Mouse (Mus musculus): ENCODE measurements around the gene Nxf1. TPM values are rescaled to one million over a fixed set of nuclear protein-coding genes. Genes with fewer than 3 reads are reported as not detected.

Gene Nxf1
- total and polyA plus RNA-seq, 3 experiments = 122 to 296 (median 231) TPM

DNA sequence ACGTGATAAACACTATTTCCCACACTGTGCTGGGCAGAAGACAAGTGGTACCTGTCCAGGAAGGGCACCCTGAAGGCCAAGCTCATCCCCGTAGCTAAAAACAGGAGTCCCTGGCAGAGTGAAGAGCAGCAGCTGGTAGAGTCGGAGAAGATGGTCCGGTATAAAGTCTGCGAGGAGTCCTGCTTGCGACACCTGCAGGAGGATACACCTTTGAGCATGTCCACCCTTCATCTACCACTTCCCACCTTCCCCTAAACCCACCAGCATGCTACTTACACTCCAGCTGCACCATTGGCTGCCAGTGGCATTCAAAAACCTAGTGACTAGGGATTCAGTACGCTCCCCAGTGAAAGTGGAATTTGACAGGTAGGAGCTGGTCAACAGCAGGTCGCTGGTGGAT lies 47.9 kb upstream of the Nxf1 start:
- Histone ChIP-seq H3K36me3 (ENCODE audit: control insufficient read depth in 1 of 2, insufficient read depth in 2 of 2, low read length in 2 of 2) (peaks cover 19 to 21% of the 10 kb centered on the region in 2 experiments), H3K9ac (ENCODE audit: control insufficient read depth, low read depth, low read length, poor library complexity, severe bottlenecking) (no peak overlapping the region), H3K79me2 (ENCODE audit: control insufficient read depth, insufficient read depth, low read length, poor library complexity) (peaks cover 34% of the 10 kb centered on the region), H3K27ac (ENCODE audit: control insufficient read depth, low read depth, low read length) (no peak overlapping the region), H3K9me3 (replicated peaks; ENCODE audit: insufficient read depth, low read length) (no peaks in the 10 kb centered on the region), H3K27me3 (ENCODE audit: control insufficient read depth in 1 of 2, insufficient read depth in 2 of 2, low read length in 2 of 2) (no peaks in the 10 kb centered on the region), H3K4me3 (ENCODE audit: control insufficient read depth in 1 of 2, insufficient read depth in 1 of 2, low read depth in 2 of 2, low read length in 2 of 2) (no peak overlapping the region), H3K4me1 (ENCODE audit: control insufficient read depth in 1 of 2, insufficient read depth in 2 of 2, low read length in 2 of 2) (peaks cover 2 to 10% of the 10 kb centered on the region in 2 experiments; a peak in 3 of 4 replicates)
- DNase-seq (ENCODE audit: low read depth, low spot score) = no peak
- TF ChIP-seq JUND (IDR thresholded peaks at IDR 0.05; ENCODE audit: low read depth, low read length) (no peak), ELF1 (IDR thresholded peaks at IDR 0.05; ENCODE audit: low read depth, low read length) (no peak), MAX (IDR thresholded peaks at IDR 0.05; ENCODE audit: low read length) (no peak), KAT2A (conservative IDR thresholded peaks at IDR 0.05; ENCODE audit: low read depth, low read length) (no peak), CTCF (IDR thresholded peaks at IDR 0.05 in 2 of 3, conservative IDR thresholded peaks at IDR 0.05 in 1 of 3; ENCODE audit: control insufficient read depth in 1 of 3, insufficient read depth in 1 of 3, low read depth in 2 of 3, low read length in 3 of 3, poor library complexity in 1 of 3, severe bottlenecking in 1 of 3) (no peak), USF2 (IDR thresholded peaks at IDR 0.05; ENCODE audit: borderline replicate concordance in 1 of 2, insufficient read depth in 1 of 2, low read depth in 1 of 2, low read length in 2 of 2) (no peak), ETS1 (IDR thresholded peaks at IDR 0.05; ENCODE audit: low read depth, low read length) (no peak), ZC3H11A (IDR thresholded peaks at IDR 0.05; ENCODE audit: low read depth, low read length) (no peak), CHD1 (IDR thresholded peaks at IDR 0.05; ENCODE audit: low read depth, low read length) (no peak), TAL1 (IDR thresholded peaks at IDR 0.05; ENCODE audit: low read length) (no peak), NELFE (IDR thresholded peaks at IDR 0.05; ENCODE audit: low read depth, low read length) (no peak), TBP (IDR thresholded peaks at IDR 0.05; ENCODE audit: low read depth, low read length) (no peak), E2F4 (IDR thresholded peaks at IDR 0.05; ENCODE audit: borderline replicate concordance, low read depth, low read length) (no peak), MYB (IDR thresholded peaks at IDR 0.05; ENCODE audit: low read depth, low read length) (no peak), MXI1 (IDR thresholded peaks at IDR 0.05; ENCODE audit: low read depth, low read length) (no peak), POLR2A (IDR thresholded peaks at IDR 0.05; ENCODE audit: control insufficient read depth in 1 of 2, insufficient read depth in 1 of 2, low read depth in 1 of 2, low read length in 2 of 2, poor library complexity in 1 of 2) (no peak), USF1 (IDR thresholded peaks at IDR 0.05; ENCODE audit: low read depth, low read length) (no peak), POLR2AphosphoS2 (IDR thresholded peaks at IDR 0.05; ENCODE audit: low read length) (no peak), ZKSCAN1 (IDR thresholded peaks at IDR 0.05; ENCODE audit: low read depth, low read length) (no peak)

DNA sequence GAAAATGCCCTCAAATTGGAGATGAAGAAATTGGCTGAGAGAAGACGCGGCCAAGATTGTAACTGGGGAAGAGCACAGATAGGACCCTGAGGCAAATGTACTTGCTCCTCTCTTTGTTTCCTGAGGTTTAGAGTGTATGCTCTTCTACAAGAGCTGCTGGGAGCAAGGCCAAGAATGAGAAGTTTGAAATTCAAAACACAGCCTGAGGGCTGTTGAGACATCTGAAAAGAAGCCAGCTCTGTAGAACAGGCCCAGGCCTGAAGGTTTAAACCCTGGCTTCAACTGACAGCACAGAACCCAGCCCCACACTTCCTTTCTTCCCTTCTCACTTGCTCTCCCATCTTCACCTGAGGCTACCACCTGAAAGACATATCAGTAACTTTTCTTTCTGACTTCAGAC lies 46.8 kb upstream of the Nxf1 start:
- TF ChIP-seq MXI1 (IDR thresholded peaks at IDR 0.05; ENCODE audit: low read depth, low read length) (no peak), JUND (IDR thresholded peaks at IDR 0.05; ENCODE audit: low read depth, low read length) (no peak), UBTF (IDR thresholded peaks at IDR 0.05; ENCODE audit: borderline replicate concordance, insufficient read depth, low read depth, low read length) (no peak), ZC3H11A (IDR thresholded peaks at IDR 0.05; ENCODE audit: low read depth, low read length) (no peak), ZNF384 (IDR thresholded peaks at IDR 0.05; ENCODE audit: low read depth, low read length) (no peak), NELFE (IDR thresholded peaks at IDR 0.05; ENCODE audit: low read depth, low read length) (no peak), MAZ (IDR thresholded peaks at IDR 0.05; ENCODE audit: low read depth, low read length) (no peak)
- DNase-seq (ENCODE audit: low read depth, low spot score) = no peak
- H3K9ac ChIP-seq (ENCODE audit: control insufficient read depth, low read depth, low read length, poor library complexity, severe bottlenecking) = no peak overlapping the region
- peaks cover 5 to 14% of the 10 kb centered on the region in 2 experiments; a peak in 3 of 4 replicates for H3K4me1 ChIP-seq (ENCODE audit: control insufficient read depth in 1 of 2, insufficient read depth in 2 of 2, low read length in 2 of 2)
- H3K27me3 ChIP-seq (ENCODE audit: control insufficient read depth in 1 of 2, insufficient read depth in 2 of 2, low read length in 2 of 2) = no peaks in the 10 kb centered on the region
- peaks cover 34% of the 10 kb centered on the region for H3K79me2 ChIP-seq (ENCODE audit: control insufficient read depth, insufficient read depth, low read length, poor library complexity)
- no peak overlapping the region for H3K4me3 ChIP-seq (ENCODE audit: control insufficient read depth in 1 of 2, insufficient read depth in 1 of 2, low read depth in 2 of 2, low read length in 2 of 2)
- H3K36me3 ChIP-seq (ENCODE audit: control insufficient read depth in 1 of 2, insufficient read depth in 2 of 2, low read length in 2 of 2) = peaks cover 19 to 26% of the 10 kb centered on the region in 2 experiments
- no peak overlapping the region for H3K27ac ChIP-seq (ENCODE audit: control insufficient read depth, low read depth, low read length)
- no peaks in the 10 kb centered on the region for H3K9me3 ChIP-seq (replicated peaks; ENCODE audit: insufficient read depth, low read length)

All from MEL (cell line).